Mouse (Mus musculus): Measurements from ENCODE around the gene Zfp324. TPM values are rescaled to one million over a fixed set of nuclear protein-coding genes. Genes with fewer than 3 reads are reported as not detected.

Zfp324 gene
- total RNA-seq (2023): 2.6 TPM

GRCm38 (mm10) chr7:12965678-12966091 lies at the start of gene Zfp324:
Gene Zfp324, plus strand, starts transcription at chr7:12965838.

GRCm38 (mm10) chr7:12921705-12922465 lies 43.8 kb upstream of the Zfp324 start, which contains the start of gene Rps5:
Gene Rps5, plus strand, starts transcription at chr7:12922290.

GRCm38 (mm10) chr7:12927191-12927680 lies 38.4 kb upstream of the Zfp324 start, which contains the start of gene Rnf225:
Gene Rnf225, plus strand, starts transcription at chr7:12927416.

GRCm38 (mm10) chr7:12977682-12978389 lies 12.2 kb downstream of the Zfp324 start, which contains the start of gene Zfp446:
Gene Zfp446, plus strand, starts transcription at chr7:12977848.

GRCm38 (mm10) chr7:12998053-12998452 lies 32.4 kb downstream of the Zfp324 start, which contains the start of gene Slc27a5:
Gene Slc27a5, minus strand, starts transcription at chr7:12998192.

GRCm38 (mm10) chr7:12998851-12999250 lies 33.2 kb downstream of the Zfp324 start, which contains the start of gene Trim28:
Gene Trim28, plus strand, starts transcription at chr7:12999114.

GRCm38 (mm10) chr7:13010005-13010908 lies 44.6 kb downstream of the Zfp324 start, which contains the start of gene Zbtb45:
Gene Zbtb45, minus strand, starts transcription at chr7:13010034.

Other genes with a start within 250 kb of the Zfp324 start
- gene Vmn2r56, start 230.8 kb upstream of the Zfp324 start, total RNA-seq (2023): not detected
- gene Zscan18, start 162.2 kb upstream of the Zfp324 start, total RNA-seq (2023): 24.6 TPM
- 12.0 TPM for gene Zfp329, start 147.0 kb upstream of the Zfp324 start, total RNA-seq (2023)
- 117 TPM for gene Zfp110, start 131.1 kb upstream of the Zfp324 start, total RNA-seq (2023)
- gene Zfp128, start 84.7 kb upstream of the Zfp324 start, total RNA-seq (2023): 1.6 TPM
- gene Zscan22, start 68.0 kb upstream of the Zfp324 start, total RNA-seq (2023): 10.7 TPM
- gene Rps5, start 43.5 kb upstream of the Zfp324 start, total RNA-seq (2023): 3,246 TPM
- 1.8 TPM for gene Rnf225, start 38.4 kb upstream of the Zfp324 start, total RNA-seq (2023)
- gene Zfp446, start 12.0 kb downstream of the Zfp324 start, total RNA-seq (2023): 7.4 TPM
- not detected for gene Slc27a5, start 32.4 kb downstream of the Zfp324 start, total RNA-seq (2023)
- 378 TPM for gene Trim28, start 33.3 kb downstream of the Zfp324 start, total RNA-seq (2023)
- gene Zbtb45, start 44.2 kb downstream of the Zfp324 start, total RNA-seq (2023): 18.3 TPM
- 102 TPM for gene Chmp2a, start 69.0 kb downstream of the Zfp324 start, total RNA-seq (2023)
- gene Ube2m, start 72.4 kb downstream of the Zfp324 start, total RNA-seq (2023): 88.4 TPM
- gene Mzf1, start 88.9 kb downstream of the Zfp324 start, total RNA-seq (2023): 0.46 TPM
- gene Vmn1r85, start 129.3 kb downstream of the Zfp324 start, total RNA-seq (2023): not detected
- not detected for gene Vmn1r86, start 154.1 kb downstream of the Zfp324 start, total RNA-seq (2023)
- gene Vmn1r87, start 174.3 kb downstream of the Zfp324 start, total RNA-seq (2023): not detected
- gene Vmn1r88, start 193.7 kb downstream of the Zfp324 start, total RNA-seq (2023): 0.31 TPM
- gene Vmn1r89, start 247.2 kb downstream of the Zfp324 start, total RNA-seq (2023): not detected